Mouse (Mus musculus) gastrocnemius, postnatal 25 days (tissue): ENCODE data around the gene Gm47985. TPM values are rescaled to one million over a fixed set of nuclear protein-coding genes. Genes with fewer than 3 reads are reported as not detected.
"Not testable (repeated sequence)": the region's sequence is repeated elsewhere in the genome, so short reads cannot be mapped to it uniquely, and the experiment has no call there.

Source experiments
- DNase-seq: peaks from one replicate; pipeline ENCODE4 v3.0.0; 2022
- total RNA-seq, 2 experiments: library from RNA; stranded (reverse); gene quantifications; 1 replicate in 1 of 2; 2 replicates in 1 of 2; pipeline ENCODE4 v1.2.3; 2021

Gene Gm47985
- total RNA-seq, 2 experiments from 2014 or later = not detected

- DNase-seq = no peak
These were observed 5.1 kb upstream of the Gm47985 start for GRCm38 (mm10) chr1:151177030-151177936.

GRCm38 (mm10) chr1:151177937-151178271 is 4.4 kb upstream of the Gm47985 start:
- DNase-seq = no peak

- DNase-seq = no peak
These were observed 3.7 kb upstream of the Gm47985 start for GRCm38 (mm10) chr1:151178505-151179083.

- no peak for DNase-seq
These were observed 2.2 kb upstream of the Gm47985 start for GRCm38 (mm10) chr1:151180167-151180566.

- not testable (repeated sequence) for DNase-seq
These were observed 3.8 kb downstream of the Gm47985 start for GRCm38 (mm10) chr1:151186186-151186585.

- DNase-seq = not testable (repeated sequence)
These were observed 4.6 kb downstream of the Gm47985 start for GRCm38 (mm10) chr1:151186879-151187424.

GRCm38 (mm10) chr1:151188469-151188868 is 6.1 kb downstream of the Gm47985 start:
- no peak for DNase-seq

GRCm38 (mm10) chr1:151192075-151192474 is 9.7 kb downstream of the Gm47985 start, which contains the start of gene Gm8947:
TSS of gene Gm8947 (plus strand) at chr1:151192376.
- not testable (repeated sequence) for DNase-seq

GRCm38 (mm10) chr1:151192739-151193138 is 10.4 kb downstream of the Gm47985 start:
- DNase-seq = not testable (repeated sequence)

GRCm38 (mm10) chr1:151195986-151196385 is 13.6 kb downstream of the Gm47985 start:
- DNase-seq = not testable (repeated sequence)

- not testable (repeated sequence) for DNase-seq
These were observed 14.4 kb downstream of the Gm47985 start for GRCm38 (mm10) chr1:151196690-151197089.

GRCm38 (mm10) chr1:151198120-151198519 is 15.8 kb downstream of the Gm47985 start, which contains the start of gene Gm47995:
TSS of gene Gm47995 (plus strand) at chr1:151198448.
- DNase-seq = not testable (repeated sequence)

GRCm38 (mm10) chr1:151200620-151201019 is 18.3 kb downstream of the Gm47985 start:
- DNase-seq = not testable (repeated sequence)

- not testable (repeated sequence) for DNase-seq
These were observed 20.4 kb downstream of the Gm47985 start for GRCm38 (mm10) chr1:151202771-151203170.

- not testable (repeated sequence) for DNase-seq
These were observed 21.5 kb downstream of the Gm47985 start, which contains the start of gene 3110040M04Rik for GRCm38 (mm10) chr1:151203818-151204217. TSS of gene 3110040M04Rik (plus strand) at chr1:151204121.

GRCm38 (mm10) chr1:151208493-151208892 is 26.2 kb downstream of the Gm47985 start:
- DNase-seq = not testable (repeated sequence)

- DNase-seq = not testable (repeated sequence)
These were observed 26.6 kb downstream of the Gm47985 start for GRCm38 (mm10) chr1:151208944-151209343.

- DNase-seq = not testable (repeated sequence)
These were observed 27.6 kb downstream of the Gm47985 start, which contains the start of gene Gm47996 for GRCm38 (mm10) chr1:151209824-151210355. TSS of gene Gm47996 (plus strand) at chr1:151210131.

GRCm38 (mm10) chr1:151211666-151212065 is 29.3 kb downstream of the Gm47985 start:
- DNase-seq = not testable (repeated sequence)

- DNase-seq = no peak
These were observed 32.5 kb downstream of the Gm47985 start for GRCm38 (mm10) chr1:151214862-151215261.

GRCm38 (mm10) chr1:151215985-151216384 is 33.6 kb downstream of the Gm47985 start:
- no peak for DNase-seq

GRCm38 (mm10) chr1:151216417-151216816 is 34.1 kb downstream of the Gm47985 start:
- DNase-seq = no peak
